Mouse (Mus musculus): ENCODE results near the gene Cd59a. TPM values are rescaled to one million over a fixed set of nuclear protein-coding genes. Genes with fewer than 3 reads are reported as not detected.

Gene Cd59a
- polyA plus RNA-seq, 1 experiment, result 31.6 TPM

DNA sequence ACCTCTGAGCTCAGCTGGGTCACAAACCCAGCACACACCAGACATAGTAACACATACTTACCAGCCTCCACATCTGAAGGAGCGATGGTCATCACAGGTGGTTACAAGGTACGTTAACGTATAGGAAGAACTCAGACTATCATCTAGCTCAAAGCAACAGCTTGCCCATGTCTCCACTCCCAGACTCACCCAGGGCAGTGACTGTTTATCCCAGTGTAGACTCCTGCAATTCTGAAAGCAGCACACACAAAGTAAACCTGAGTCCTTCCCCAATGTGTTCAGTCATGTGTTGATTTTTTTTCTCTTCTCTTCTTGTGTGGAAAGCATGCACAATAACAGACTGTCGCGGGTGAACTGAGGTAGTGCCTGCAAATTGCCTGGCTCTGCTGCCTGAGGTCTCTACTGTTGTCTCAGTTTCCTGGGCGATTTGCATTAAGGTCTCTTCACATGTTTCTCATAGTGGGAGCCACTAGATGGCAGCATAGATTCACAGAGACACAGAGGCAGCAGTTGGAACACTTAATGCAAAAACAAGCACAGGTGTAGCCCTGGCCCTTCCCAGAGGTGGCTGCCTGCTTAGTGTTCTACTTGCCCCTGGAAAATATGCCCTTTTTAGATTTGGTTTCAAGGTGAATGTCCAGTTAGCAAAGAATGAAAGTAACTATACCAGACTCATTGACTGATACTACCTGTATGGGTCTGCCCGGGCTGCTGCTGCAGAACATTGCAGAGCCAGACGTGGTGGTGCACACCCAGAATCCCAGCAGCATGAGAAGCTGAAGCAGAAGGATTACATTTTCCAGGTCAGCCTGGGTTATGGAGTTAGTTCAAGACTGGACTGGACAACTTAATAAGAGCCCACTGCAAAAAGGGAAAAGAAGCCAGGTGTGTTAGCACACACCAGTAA lies 38.8 kb downstream of the Cd59a start:
- no peak overlapping the region for H3K27ac ChIP-seq (ENCODE audit: insufficient read depth, low read depth, low read length)
- no peaks in the 10 kb centered on the region for H3K36me3 ChIP-seq (ENCODE audit: control insufficient read depth, insufficient read depth, low read length)
- TF ChIP-seq POLR2A (IDR thresholded peaks at IDR 0.05; ENCODE audit: low read depth, low read length) (no peak), CTCF (conservative IDR thresholded peaks at IDR 0.05; ENCODE audit: insufficient read depth, insufficient read length, low read depth, low read length) (peak; percentile 86)
- H3K27me3 ChIP-seq (replicated peaks; ENCODE audit: control insufficient read depth, insufficient read depth, low read length), result no peaks in the 10 kb centered on the region
- peak; percentile 85 for DNase-seq
- 43% methylated on average over 8 of the region's 8 CpGs for WGBS
- no peak overlapping the region for H3K4me3 ChIP-seq (ENCODE audit: insufficient read depth, low read depth, low read length)
- H3K4me1 ChIP-seq (ENCODE audit: control insufficient read depth, insufficient read depth, low read length), result 0 out of 2 replicates have a peak, but pooled peaks cover 2% of the 10 kb centered on the region

DNA sequence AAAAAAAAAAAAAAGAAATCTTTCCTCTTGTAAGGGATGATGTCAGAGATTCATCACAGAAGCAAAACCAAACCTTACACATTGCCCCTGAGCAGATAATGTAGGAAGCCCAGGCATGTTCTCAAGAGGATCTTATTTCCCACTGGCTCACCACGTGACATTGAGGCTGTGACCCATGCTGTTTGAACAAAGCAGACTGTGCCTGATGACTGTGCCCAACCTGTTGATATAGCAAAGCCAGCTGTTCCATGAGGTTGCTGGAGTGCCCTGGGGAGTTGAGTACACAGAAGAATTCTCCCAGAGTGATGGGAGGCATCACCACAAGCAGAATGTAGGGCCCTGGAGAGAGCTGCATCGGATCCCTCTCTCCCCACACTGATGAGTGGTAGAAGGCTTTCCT lies 40.3 kb downstream of the Cd59a start:
- 57% methylated on average over 2 of the region's 2 CpGs for WGBS
- H3K4me3 ChIP-seq (ENCODE audit: insufficient read depth, low read depth, low read length), result no peak overlapping the region
- H3K4me1 ChIP-seq (ENCODE audit: control insufficient read depth, insufficient read depth, low read length), result 0 out of 2 replicates have a peak, but pooled peaks cover 2% of the 10 kb centered on the region
- no peak for TF ChIP-seq CTCF (conservative IDR thresholded peaks at IDR 0.05; ENCODE audit: insufficient read depth, insufficient read length, low read depth, low read length)
- TF ChIP-seq POLR2A (IDR thresholded peaks at IDR 0.05; ENCODE audit: low read depth, low read length), result no peak
- H3K36me3 ChIP-seq (ENCODE audit: control insufficient read depth, insufficient read depth, low read length), result no peaks in the 10 kb centered on the region
- H3K27ac ChIP-seq (ENCODE audit: insufficient read depth, low read depth, low read length), result no peak overlapping the region
- no peaks in the 10 kb centered on the region for H3K27me3 ChIP-seq (replicated peaks; ENCODE audit: control insufficient read depth, insufficient read depth, low read length)
- DNase-seq, result no peak

DNA sequence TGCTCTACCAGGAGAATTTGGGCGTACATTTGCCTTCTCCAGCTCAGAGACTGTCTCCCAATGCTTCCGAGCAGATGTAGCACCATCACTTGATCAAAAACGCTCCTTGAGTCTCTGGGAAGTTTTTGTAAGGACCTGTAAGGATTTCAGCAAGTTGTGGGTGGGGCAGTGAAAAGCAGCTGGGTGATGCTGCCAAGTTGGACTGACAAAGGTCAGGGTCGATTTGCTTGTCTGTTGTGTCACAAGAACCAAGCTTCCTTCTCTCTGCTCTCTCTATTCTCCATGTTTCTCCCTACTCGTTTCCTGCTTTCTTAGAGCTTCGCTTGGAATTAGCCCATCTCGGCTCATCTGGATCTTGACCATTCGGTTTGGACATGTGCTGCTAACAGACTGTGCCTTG lies 46.5 kb downstream of the Cd59a start:
- Histone ChIP-seq H3K27ac (ENCODE audit: insufficient read depth, low read depth, low read length) (no peak overlapping the region), H3K4me3 (ENCODE audit: insufficient read depth, low read depth, low read length) (no peak overlapping the region), H3K27me3 (replicated peaks; ENCODE audit: control insufficient read depth, insufficient read depth, low read length) (no peaks in the 10 kb centered on the region), H3K36me3 (ENCODE audit: control insufficient read depth, insufficient read depth, low read length) (no peaks in the 10 kb centered on the region), H3K4me1 (ENCODE audit: control insufficient read depth, insufficient read depth, low read length) (0 out of 2 replicates have a peak, but pooled peaks cover 2% of the 10 kb centered on the region)
- 91% methylated on average over 8 of the region's 8 CpGs for WGBS
- DNase-seq, result no peak
- TF ChIP-seq CTCF (conservative IDR thresholded peaks at IDR 0.05; ENCODE audit: insufficient read depth, insufficient read length, low read depth, low read length) (no peak), POLR2A (IDR thresholded peaks at IDR 0.05; ENCODE audit: low read depth, low read length) (no peak)

DNA sequence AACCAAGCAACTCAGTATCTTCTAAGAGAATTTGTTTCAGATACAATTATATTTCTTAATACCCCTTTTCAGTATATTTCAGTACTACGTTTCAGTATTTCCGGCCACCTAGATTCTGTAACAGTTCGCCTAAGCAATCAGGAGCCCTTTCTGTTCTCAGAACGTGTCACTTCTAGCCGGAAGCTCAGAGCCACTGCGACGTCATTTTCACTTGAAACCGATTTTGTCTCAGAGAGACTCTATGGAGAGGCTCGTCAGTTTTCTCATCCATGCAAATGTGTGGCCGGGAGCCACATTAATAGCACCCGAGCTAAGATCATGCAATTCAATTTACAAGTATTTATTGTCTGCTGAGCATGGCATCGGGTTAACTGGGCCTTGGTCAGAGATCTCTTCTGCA lies 48.4 kb downstream of the Cd59a start:
- no peaks in the 10 kb centered on the region for H3K36me3 ChIP-seq (ENCODE audit: control insufficient read depth, insufficient read depth, low read length)
- TF ChIP-seq POLR2A (IDR thresholded peaks at IDR 0.05; ENCODE audit: low read depth, low read length) (no peak), CTCF (conservative IDR thresholded peaks at IDR 0.05; ENCODE audit: insufficient read depth, insufficient read length, low read depth, low read length) (no peak)
- H3K27ac ChIP-seq (ENCODE audit: insufficient read depth, low read depth, low read length), result no peak overlapping the region
- DNase-seq, result no peak
- 0 out of 2 replicates have a peak, but pooled peaks cover 2% of the 10 kb centered on the region for H3K4me1 ChIP-seq (ENCODE audit: control insufficient read depth, insufficient read depth, low read length)
- H3K27me3 ChIP-seq (replicated peaks; ENCODE audit: control insufficient read depth, insufficient read depth, low read length), result no peaks in the 10 kb centered on the region
- no peak overlapping the region for H3K4me3 ChIP-seq (ENCODE audit: insufficient read depth, low read depth, low read length)
- WGBS, result 86% methylated on average over 12 of the region's 12 CpGs

DNA sequence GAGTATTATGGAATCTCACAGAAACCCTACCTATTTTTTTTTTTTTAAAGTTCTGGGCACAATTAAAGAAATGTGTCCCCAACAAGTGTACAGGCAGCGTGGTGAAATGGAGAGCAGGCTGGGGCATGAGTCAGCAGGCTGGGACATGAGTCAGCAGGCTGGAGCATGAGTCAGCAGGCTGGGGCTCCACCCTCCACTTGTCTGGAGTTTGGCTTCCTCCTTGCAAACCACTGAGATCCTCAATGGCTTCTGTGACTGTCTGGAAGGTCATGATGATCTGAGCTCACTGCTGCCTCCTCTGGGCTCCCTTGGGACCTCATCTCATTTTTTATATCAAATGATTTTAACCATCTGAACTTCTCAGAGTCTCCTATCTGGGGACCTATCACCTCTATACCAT lies 50.4 kb downstream of the Cd59a start:
- no peak for TF ChIP-seq POLR2A (IDR thresholded peaks at IDR 0.05; ENCODE audit: low read depth, low read length)
- TF ChIP-seq CTCF (conservative IDR thresholded peaks at IDR 0.05; ENCODE audit: insufficient read depth, insufficient read length, low read depth, low read length), result no peak
- Histone ChIP-seq H3K4me1 (ENCODE audit: control insufficient read depth, insufficient read depth, low read length) (no peaks in the 10 kb centered on the region), H3K27me3 (replicated peaks; ENCODE audit: control insufficient read depth, insufficient read depth, low read length) (no peaks in the 10 kb centered on the region), H3K4me3 (ENCODE audit: insufficient read depth, low read depth, low read length) (no peak overlapping the region), H3K36me3 (ENCODE audit: control insufficient read depth, insufficient read depth, low read length) (no peaks in the 10 kb centered on the region), H3K27ac (ENCODE audit: insufficient read depth, low read depth, low read length) (no peak overlapping the region)
- 57% methylated on average over 1 of the region's 1 CpGs for WGBS
- no peak for DNase-seq

DNA sequence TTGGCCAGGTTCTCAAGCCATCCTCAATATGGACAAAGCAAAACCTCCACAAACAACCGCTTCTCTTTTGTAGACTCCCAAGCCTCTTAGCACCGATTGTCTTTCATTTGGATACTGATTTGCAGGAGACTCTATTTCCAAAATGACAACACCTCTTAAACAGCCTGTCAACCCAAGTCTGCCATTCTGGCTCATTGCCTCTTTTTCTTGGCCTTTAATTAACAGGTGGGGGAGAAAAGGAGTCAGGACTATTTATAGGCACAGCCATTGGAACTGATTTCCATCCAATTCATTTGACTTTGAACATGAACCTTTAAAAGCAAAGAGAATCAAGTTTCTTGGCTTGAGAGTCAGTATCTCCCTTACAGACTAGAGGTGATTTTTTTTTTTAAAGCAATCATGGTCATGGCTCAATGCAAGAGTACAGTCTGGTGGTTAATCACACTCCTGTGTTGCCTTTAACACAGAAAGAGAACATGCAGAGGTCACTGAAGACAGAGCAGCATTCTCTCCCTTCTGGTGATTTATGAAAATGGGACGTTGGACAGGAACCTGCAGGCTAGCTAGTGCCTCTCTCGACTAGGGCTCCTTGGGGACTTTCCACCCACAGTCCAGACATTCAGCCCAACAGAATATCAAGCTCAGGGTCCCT lies 52.4 kb downstream of the Cd59a start:
- no peaks in the 10 kb centered on the region for H3K36me3 ChIP-seq (ENCODE audit: control insufficient read depth, insufficient read depth, low read length)
- H3K27me3 ChIP-seq (replicated peaks; ENCODE audit: control insufficient read depth, insufficient read depth, low read length), result no peaks in the 10 kb centered on the region
- H3K4me1 ChIP-seq (ENCODE audit: control insufficient read depth, insufficient read depth, low read length), result no peaks in the 10 kb centered on the region
- H3K4me3 ChIP-seq (ENCODE audit: insufficient read depth, low read depth, low read length), result no peak overlapping the region
- WGBS, result 25% methylated on average over 4 of the region's 4 CpGs
- H3K27ac ChIP-seq (ENCODE audit: insufficient read depth, low read depth, low read length), result no peak overlapping the region
- no peak for TF ChIP-seq POLR2A (IDR thresholded peaks at IDR 0.05; ENCODE audit: low read depth, low read length)
- no peak for TF ChIP-seq CTCF (conservative IDR thresholded peaks at IDR 0.05; ENCODE audit: insufficient read depth, insufficient read length, low read depth, low read length)
- DNase-seq, result peak; percentile 19
